Mouse (Mus musculus) embryo, embryonic 10 days (tissue): ENCODE data around the gene Exoc3l.
"Not testable (repeated sequence)": the region's sequence is repeated elsewhere in the genome, so short reads cannot be mapped to it uniquely, and the experiment has no call there.

Experiments
- DNase-seq: peaks from one replicate; pipeline ENCODE4 v3.0.0-alpha.2; 2015; ENCODE audit warnings: low spot score

Gene Exoc3l

DNA sequence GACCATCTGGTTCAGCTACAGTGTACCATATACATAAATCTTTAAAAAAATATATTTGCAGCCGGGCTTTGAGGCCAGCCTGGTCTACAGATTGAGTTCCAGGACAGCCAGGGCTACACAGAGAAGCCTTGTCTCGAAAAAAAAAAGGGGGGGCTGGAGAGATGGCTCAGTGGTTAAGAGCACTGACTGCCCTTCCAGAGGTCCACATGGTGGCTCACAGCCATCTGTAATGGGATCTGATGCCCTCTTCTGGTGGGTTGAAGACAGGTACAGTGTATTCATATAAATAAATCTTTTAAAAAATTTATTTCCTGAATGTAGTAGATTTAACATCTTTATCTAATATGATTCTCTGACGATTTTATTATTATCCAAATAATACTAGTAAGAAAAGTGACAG lies 4.1 kb downstream of the Exoc3l start:
- DNase-seq = not testable (repeated sequence)

DNA sequence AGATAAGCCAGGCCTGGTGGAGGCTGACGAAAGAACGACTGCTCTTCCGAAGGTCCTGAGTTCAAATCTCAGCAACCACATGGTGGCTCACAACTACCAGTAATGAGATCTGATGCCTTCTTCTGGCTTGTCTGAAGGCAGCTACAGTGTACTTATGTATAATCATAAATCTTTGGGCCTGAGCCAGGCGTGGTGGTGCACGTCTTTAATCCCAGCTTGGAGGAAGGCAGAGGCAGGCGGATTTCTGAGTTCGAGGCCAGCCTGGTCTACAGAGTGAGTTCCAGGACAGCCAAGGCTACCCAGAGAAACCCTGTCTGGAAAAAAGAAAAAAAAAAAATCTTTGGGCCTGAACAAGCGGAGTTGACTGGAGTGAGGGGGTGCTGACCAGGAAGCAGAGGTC lies 4.5 kb downstream of the Exoc3l start:
- DNase-seq = not testable (repeated sequence)

DNA sequence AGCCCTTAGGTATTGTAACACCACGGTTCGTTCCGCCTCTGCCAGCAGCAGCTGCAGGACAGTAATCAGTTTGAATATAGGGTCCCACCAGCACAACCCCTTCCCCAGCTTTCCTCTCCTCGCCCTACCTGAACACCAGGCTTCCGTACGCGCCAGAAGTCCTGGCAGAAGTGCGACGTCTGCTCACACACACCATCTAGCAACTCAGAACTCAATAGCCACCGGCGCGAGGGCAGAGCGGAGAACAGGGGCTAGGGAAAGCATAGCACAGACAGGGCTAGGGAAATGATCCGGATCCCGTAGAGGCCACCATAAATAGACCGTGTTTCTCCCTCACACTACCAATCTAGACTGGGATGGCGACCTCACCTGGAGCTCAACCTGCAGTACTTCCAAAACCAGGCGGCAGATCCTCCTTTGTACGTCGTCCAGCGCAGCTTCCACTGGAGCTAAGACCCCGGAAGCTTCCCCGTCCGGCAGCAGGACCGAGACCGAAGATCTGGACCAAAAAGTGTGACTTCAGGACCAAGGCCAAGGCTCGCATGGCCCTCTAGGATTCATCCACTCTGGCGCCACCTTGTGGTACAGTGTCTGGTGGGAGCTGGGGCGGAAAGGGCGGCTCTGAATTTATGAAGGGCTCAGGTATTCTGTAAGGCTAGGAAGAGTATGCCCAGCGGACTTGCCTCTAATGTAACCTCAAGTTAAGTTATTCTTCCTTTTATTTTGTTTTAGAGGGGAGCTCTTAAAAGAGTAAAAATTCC lies 5.2 kb downstream of the Exoc3l start:
- DNase-seq = peak; percentile 97

DNA sequence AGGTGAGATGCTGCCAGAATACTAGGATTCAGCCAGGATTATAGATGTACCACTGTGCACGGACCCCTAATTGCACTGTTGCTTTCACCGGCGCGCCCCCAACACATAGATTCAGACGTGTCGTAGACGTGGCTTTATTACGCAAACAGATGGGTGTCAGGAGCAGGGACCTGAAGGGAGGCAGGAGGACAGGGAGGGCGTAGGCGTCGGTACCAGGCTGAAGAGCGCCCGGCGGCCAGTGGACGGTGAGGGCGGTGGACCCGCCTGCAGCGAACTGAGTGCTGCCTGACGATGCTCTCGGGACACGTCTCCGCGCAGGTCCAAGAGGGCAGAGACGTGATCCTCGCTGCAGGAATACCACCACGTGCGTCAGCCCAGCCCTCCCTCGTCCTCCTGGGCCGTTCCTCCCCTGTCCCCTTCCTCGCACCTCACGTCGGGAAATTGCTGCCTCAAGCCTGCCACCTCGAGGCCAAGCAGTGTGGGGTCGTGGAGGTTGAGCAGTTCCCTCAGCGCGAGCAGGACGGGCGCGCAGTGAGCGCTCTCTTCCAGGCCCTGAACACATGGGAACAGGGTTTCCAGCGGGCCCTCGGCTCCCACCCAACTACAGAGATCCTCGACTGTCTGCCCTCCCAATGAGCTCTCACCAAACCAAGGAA lies 6.0 kb downstream of the Exoc3l start, which contains the start of gene 4931428F04Rik:
Gene 4931428F04Rik, minus strand, starts transcription at position 60 of the 656 bp plus-strand sequence.
- DNase-seq = peak; percentile 76

DNA sequence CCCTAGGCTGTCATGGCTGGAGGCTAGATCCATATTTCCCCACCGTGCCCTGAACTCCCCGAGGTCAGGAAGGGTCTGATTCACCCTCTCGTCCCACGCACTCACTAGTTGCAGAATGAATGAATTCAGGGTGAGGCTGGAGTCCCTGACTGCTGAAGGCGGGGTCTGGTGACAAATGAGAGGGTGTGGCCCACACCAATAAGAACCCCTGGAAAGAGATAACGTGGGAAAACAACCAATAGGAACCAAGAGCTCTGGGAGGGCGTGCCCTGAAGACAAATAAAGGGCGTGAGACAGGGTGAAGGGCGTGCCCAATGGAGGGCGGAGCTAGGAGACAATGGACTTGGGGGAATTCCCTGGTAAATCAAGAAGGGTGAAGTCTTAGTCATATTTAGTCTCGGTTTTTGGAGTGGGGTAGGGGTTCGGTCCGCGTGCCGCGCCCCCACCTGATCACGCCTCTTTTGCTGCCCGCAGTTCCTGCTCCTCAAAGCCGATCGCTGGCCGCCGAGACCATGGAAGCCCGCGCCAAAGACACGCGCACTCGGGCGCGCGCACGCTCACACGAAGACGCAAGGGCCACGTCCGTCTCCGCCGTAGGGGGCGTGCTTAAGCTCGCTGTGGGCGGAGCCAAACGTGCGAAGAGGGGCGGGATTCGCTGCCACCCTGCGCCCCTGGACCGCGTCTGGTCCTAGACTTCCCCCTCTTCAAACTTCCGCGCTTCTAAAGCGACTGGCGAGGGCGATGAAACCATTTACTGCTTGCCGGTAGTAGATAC lies 6.8 kb downstream of the Exoc3l start:
- DNase-seq = peak; percentile 97

DNA sequence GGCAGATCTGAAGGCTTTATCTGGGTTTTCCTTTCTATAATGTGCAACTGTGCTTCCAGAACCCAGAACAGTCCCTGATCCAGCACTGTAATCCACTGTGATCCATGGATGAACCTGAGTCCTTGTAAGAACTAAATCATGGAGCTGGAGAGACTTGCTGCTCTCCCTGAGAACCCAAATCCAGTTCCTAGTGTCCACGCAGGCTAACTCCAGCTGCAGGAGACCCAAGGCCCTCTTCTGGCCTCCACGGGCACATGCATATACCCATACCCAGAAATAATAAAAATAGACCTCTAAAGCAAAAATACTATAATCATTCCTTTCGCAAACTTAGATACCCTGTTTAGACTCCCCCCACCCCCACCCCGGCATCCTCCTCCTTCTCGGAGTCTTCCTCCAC lies 7.7 kb downstream of the Exoc3l start:
- DNase-seq = no peak

DNA sequence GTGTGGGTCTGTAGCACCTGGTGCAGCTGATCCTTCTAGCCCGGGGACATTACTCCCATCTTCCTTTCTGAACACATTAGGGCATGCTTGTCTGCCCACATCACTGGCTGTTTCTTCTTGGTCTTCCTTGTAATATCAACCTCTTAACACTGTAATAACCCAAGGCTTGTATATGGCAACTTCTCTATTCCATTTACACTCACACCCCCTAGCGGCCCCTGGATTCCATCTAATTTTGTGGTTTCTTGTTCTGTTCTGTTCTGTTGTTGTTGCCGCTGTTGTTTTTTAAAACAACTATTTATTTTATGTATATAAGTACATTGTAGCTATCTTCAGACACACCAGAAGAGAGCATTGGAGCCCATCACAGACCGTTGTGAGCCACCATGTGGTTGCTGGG lies 9.0 kb downstream of the Exoc3l start:
- no peak for DNase-seq

DNA sequence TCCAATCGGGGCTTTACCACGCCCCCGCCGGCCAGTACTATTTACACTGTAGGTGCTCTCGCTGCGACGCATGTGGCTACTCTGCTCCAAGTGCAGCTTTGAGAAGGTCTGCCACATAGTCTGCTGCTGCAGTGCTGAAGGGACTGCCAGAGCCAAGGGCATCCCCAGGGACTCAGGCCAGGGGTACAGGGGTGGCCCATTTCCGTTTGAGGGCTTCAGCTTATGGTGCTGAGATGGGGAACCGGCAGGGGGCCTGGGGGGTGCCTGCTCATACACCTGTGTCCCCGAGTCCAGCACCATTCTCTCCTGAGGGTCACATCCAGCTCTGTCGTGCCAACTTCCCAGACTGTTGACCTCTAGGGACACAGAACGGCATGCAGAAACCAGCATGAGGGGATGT lies 10.4 kb downstream of the Exoc3l start:
- DNase-seq = no peak

DNA sequence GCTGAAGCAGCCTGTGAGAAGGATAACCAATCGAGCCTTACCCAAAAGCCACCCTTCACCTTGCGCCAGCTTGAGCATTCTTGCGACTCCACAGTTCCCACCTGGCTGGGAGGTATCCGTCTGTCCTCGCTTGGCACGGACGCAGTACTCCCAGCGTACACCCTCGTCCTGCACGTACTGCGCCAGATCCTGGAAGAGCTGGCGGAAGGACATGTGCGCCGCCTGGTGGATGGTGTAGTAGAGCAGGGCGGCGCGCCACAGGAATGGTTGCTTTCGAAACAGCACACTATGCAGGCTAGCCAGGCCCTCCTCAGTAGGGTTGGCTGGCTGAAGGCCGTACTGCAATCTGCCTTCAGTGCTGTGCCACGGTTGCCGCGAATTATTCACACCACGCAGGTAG lies 12.8 kb downstream of the Exoc3l start:
- peak; percentile 85 for DNase-seq

DNA sequence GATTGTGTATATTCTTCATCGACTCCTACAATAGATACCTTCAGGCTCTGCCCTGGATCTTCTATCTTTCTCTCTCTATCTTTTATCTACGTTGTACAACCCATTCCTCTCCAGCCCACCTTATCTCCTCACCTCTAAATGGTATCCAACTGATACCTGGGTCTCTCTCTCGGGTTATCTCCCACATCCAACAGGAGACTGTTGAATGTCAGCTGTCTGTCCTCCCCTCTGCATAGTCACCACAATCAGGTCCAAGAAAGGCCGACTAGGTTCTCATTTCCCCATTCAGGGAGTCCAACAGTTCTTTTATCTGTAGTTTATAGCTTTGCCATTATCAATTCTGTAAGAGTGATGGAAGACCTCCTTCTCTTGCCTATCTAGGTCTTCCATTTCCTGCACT lies 13.7 kb downstream of the Exoc3l start:
- DNase-seq = no peak

DNA sequence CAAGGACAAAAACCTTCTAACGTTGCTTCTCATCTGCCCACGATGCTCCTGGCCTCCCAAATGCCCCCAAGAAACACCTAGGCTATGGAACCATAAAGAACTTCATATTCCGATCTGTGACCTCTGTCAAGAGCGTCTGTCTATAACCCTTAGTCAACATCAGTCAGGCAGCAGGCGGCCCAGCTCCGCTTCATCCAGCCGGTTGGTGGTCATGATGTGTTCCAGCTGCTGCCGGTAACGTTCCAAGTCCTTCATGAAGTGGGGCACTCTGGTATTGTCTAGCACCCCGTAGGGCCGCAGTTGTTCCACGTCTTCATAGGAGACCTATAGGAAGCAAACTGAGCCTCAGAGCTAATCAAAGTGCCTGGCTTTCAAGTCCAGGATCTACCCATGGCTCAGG lies 14.1 kb downstream of the Exoc3l start:
- no peak for DNase-seq

DNA sequence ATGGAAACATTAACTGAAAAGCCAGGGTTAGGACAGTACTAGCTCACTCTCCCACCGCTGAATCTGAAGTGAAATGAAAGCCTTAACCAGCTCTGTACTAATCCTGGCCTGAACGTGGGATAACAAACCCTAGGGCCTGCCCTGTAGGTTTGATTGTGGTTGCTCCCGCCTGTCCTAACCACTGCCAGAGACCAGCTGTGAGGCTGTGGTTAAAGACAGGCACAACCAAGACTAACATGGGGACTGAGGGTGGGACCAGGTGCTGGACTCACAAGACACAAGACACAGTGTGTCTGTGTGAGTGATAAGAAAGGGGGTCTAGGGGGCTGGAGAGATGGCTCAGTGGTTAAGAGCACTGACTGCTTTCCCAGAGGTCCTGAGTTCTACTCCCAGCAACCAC lies 15.3 kb downstream of the Exoc3l start:
- no peak for DNase-seq

DNA sequence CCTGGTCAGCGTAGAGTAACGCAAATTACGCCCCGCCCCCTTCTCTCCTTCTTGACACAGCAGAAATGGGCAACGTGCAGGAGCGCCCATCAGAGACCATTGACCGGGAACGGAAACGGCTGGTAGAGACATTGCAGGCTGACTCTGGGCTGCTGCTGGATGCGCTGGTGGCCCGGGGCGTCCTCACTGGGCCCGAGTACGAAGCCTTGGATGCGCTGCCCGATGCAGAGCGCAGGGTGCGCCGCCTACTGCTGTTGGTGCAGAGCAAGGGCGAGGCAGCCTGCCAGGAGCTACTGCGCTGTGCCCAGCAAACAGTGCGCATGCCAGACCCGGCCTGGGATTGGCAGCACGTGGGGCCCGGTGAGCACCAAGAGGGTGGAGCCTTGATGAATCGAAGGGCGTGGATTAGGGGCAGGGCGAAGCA lies 17.0 kb downstream of the Exoc3l start:
- no peak for DNase-seq

DNA sequence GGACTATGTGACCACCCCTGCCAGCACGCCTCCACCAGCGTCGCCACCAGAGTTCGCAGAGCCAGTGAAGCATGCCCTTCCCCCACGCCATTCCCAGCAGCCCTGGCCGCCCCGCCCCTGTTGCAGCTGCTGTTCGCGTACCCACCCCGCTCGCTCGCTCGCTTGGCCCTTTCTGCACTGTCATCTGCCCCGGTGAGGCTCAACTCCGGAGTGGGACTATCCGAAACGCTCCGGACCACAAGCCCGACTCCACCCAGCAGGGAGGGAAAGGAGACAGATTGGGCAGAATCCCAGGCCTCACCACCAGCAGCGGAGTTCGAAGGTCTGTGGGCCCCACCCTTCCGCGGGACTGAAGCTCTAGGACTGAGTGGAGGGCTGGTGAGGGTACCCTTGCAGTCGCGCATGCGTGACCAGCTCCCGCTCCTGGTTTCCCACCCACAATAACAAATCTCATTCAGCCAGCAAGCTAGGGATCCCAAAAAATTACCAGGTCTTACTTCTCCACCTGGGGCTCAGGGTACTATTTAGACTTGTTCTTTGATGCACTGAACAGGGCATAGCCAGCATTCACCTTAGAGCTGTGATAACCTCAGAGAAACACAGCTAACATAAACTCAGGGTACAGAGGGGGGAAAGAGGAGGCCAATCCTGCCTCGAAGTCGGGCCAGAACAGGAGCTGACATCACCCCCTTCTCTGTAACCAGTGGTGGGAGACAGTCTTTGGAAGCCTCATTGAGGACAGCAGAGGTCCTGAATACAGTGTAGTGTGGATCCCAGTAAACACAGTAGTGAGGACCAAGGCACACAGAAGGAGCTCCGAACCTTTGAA lies 19.4 kb downstream of the Exoc3l start:
- DNase-seq = peak; percentile 68

DNA sequence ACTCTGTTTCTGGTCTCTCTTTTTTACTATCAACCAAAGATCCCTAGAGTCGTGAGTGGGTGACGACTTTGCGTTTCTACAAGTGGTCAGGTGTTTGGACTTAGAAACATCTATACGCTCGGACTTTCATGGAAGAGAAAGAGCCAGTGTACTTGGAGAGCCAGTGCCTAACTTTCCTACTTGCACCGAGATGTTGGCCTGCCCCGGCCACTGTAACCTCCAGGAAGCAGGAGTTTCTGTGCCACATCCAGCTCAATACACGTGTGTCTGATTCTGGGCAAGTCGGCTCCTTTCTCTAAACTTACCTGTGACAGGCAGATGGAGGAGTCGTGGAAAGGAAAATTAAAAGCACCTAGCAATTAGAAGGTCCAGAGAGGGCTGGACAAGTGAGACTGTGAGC lies 20.1 kb downstream of the Exoc3l start, which contains the start of gene Nol3:
Gene Nol3, plus strand, starts transcription at position 301 of the 400 bp plus-strand sequence.
- DNase-seq = no peak

DNA sequence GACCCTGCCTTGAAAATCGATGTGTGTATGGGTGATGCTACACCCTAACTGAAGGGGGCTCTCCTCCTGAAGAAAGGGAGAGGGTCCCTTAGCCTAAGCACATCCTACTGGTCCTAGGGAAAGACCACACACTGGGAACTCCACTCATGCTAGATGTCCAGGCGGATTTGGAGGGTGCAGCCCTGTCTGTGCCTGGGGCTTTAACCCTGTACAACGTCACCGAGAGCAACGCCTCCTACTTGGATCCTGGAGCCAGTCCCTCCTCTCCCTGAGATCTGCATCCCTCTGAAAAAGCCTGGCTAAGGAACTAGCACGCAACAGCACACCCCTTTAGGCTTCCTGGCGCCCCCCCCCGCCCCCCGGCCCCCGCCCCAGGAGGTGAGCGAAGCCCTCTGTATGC lies 20.5 kb downstream of the Exoc3l start:
- DNase-seq = no peak

DNA sequence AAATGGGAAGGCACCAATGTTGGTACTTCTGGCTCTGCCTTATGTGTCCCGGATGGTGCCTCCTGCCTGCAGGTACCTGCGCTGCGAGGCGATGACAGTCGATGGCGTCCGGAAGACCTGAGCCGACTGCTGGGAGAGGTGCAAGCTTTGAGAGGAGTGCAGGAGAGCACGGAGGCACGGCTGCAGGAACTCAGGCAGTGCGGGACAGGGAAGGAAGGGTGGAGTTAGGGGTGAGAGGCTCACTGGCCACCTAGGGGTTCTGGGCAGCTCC lies 25.1 kb downstream of the Exoc3l start:
- no peak for DNase-seq

DNA sequence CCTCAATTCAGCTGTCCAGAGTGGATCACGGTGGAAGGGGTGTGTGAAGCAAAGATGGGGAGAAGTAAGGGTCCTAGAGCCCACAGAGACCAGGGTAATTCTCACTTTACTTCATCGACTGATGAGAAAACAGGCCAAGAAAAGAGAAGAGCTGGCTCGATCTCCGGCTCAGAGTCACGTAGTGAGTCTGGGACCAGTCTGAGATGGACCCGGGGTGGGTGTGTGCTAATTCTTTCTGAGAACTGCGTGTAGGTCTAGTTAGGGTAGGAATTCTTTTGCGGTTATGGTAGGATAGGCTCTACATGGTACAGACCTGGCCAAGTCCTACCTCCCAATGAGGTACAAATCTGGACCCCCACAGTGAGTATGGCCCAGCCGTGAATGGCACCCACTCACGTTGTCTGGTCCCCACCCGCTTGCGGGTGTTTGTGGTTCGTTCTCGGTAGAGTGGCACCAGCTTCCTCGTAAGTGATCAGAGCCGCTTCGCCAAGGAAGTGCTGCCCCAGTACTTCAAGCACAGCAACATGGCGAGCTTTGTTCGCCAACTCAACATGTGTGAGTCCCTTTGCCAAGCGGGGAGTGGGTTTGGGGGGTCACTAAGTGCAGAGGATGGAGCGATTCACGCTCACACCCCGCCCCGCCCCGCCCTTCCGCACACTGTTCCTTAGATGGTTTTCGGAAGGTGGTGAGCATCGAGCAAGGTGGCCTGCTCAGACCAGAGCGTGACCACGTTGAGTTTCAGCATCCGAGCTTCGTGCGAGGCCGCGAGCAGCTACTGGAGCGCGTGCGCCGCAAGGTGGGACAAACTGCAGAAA lies 25.6 kb downstream of the Exoc3l start:
- no peak for DNase-seq

DNA sequence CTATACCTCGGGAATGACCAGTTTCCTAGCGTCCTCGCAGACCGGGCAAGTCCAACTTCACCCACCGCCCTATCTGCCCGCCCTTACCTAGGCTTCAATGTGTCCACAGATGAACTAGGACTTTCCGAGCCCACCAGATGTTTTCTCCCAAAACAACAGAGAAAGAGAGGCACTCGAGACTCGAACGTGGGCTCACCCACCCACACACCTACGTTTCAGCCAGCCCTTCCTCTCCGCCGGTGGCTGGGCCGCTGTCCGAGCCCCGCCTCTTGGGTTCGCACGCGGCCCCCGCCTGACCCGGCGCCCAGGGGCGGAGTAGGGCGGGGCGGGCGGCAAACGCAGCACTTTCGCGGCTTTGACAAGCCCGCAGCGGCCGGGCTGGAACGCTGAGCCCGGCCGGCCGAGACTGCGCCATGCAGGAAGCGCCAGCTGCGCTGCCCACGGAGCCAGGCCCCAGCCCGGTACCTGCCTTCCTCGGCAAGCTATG lies 26.4 kb downstream of the Exoc3l start, which contains the start of gene Hsf4:
Gene Hsf4, plus strand, starts transcription at position 341 of the 487 bp plus-strand sequence.
- no peak for DNase-seq

DNA sequence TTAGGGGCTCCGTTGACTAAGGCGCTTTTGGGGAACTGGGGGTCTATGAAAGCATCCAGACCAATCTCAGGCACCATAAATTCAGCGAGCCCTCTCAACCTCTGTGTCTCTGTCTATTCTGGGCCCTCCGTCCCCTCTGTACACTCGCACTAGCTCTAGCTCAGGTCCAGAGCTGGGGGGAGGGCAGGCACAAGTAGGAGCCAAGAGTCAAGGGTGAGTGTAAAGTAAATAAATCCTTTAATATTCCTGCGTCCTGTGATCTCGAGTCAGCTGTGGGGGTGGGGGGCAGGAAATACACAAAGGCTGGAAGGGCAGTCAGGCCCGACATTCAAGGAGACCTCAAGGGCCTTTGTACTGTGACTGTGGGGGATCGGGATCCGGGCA lies 26.8 kb downstream of the Exoc3l start:
- DNase-seq = no peak
